Mouse (Mus musculus): Measurements from ENCODE around the gene Gm20388. TPM values are rescaled to one million over a fixed set of nuclear protein-coding genes. Genes with fewer than 3 reads are reported as not detected.

Gene Gm20388
- polyA plus RNA-seq, 1 experiment from 2014 or later = 5.3 TPM

- Histone ChIP-seq H3K36me3 (ENCODE audit: control insufficient read depth, insufficient read depth, low read length) (no peaks in the 10 kb centered on the region), H3K9ac (ENCODE audit: low read depth, low read length) (no peak overlapping the region), H3K4me3 (ENCODE audit: low read depth, low read length) (no peak overlapping the region), H3K9me3 (ENCODE audit: control insufficient read depth, low read length) (no peaks in the 10 kb centered on the region), H3K27me3 (replicated peaks; ENCODE audit: control insufficient read depth, insufficient read depth, low read length) (peaks cover 5% of the 10 kb centered on the region), H3K27ac (ENCODE audit: low read depth, low read length) (no peak overlapping the region), H3K4me1 (replicated peaks; ENCODE audit: control insufficient read depth, insufficient read depth, low read length) (peaks cover 4% of the 10 kb centered on the region; the same call in 1 of the 2 replicates), H3K4me2 (no peak overlapping the region)
- no peak for DNase-seq (ENCODE audit: low spot score)
- 40% methylated on average over 9 of the region's 9 CpGs for WGBS
- ATAC-seq (replicated peaks; ENCODE audit: low FRiP score) = no peak
Observed at GRCm38 (mm10) chr8:121400581-121400980, 1489.9 kb downstream of the Gm20388 start.

- H3K27ac ChIP-seq (ENCODE audit: low read depth, low read length) = no peak overlapping the region
- no peaks in the 10 kb centered on the region for H3K27me3 ChIP-seq (replicated peaks; ENCODE audit: control insufficient read depth, insufficient read depth, low read length)
- no peak for ATAC-seq (replicated peaks; ENCODE audit: low FRiP score)
- no peak overlapping the region for H3K9ac ChIP-seq (ENCODE audit: low read depth, low read length)
- WGBS = 81% methylated on average over 6 of the region's 6 CpGs
- H3K4me1 ChIP-seq (replicated peaks; ENCODE audit: control insufficient read depth, insufficient read depth, low read length) = no peaks in the 10 kb centered on the region
- H3K9me3 ChIP-seq (ENCODE audit: control insufficient read depth, low read length) = no peaks in the 10 kb centered on the region
- H3K4me2 ChIP-seq = no peak overlapping the region
- H3K4me3 ChIP-seq (ENCODE audit: low read depth, low read length) = no peak overlapping the region
- no peaks in the 10 kb centered on the region for H3K36me3 ChIP-seq (ENCODE audit: control insufficient read depth, insufficient read depth, low read length)
- no peak for DNase-seq (ENCODE audit: low spot score)
Observed at GRCm38 (mm10) chr8:121403821-121404220, 1493.2 kb downstream of the Gm20388 start.

GRCm38 (mm10) chr8:121418081-121418480, 1507.4 kb downstream of the Gm20388 start:
- 38% methylated on average over 6 of the region's 6 CpGs for WGBS
- Histone ChIP-seq H3K4me2 (peak overlapping the region; percentile 25), H3K4me1 (replicated peaks; ENCODE audit: control insufficient read depth, insufficient read depth, low read length) (no peaks in the 10 kb centered on the region; the same call in 1 of the 2 replicates), H3K27me3 (replicated peaks; ENCODE audit: control insufficient read depth, insufficient read depth, low read length) (no peaks in the 10 kb centered on the region), H3K27ac (ENCODE audit: low read depth, low read length) (no peak overlapping the region), H3K4me3 (ENCODE audit: low read depth, low read length) (no peak overlapping the region), H3K36me3 (ENCODE audit: control insufficient read depth, insufficient read depth, low read length) (no peaks in the 10 kb centered on the region), H3K9ac (ENCODE audit: low read depth, low read length) (no peak overlapping the region), H3K9me3 (ENCODE audit: control insufficient read depth, low read length) (no peaks in the 10 kb centered on the region)
- DNase-seq (ENCODE audit: low spot score) (no peak), ATAC-seq (replicated peaks; ENCODE audit: low FRiP score) (no peak)

DNA sequence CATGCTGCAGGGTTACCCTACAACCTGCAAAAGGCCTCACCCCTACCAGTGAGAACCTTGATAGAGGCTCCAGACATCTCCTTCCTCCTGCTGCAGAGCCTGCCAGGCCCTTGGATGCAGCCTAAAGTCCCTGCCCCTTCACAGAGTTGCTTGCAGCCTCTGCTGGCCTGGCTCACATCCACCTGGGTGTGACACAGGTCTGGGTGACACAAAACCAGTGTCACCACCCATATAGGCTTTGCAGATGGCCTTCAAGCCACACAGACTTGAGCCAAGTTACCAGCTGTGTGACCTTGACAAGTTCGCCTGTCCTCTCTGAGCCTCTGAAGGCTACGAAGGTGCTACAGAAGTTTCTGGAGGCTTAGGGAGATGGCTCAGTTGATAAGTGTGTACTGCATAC, 1508.9 kb downstream of the Gm20388 start:
- Histone ChIP-seq H3K27ac (ENCODE audit: low read depth, low read length) (no peak overlapping the region), H3K9ac (ENCODE audit: low read depth, low read length) (no peak overlapping the region), H3K9me3 (ENCODE audit: control insufficient read depth, low read length) (no peaks in the 10 kb centered on the region), H3K4me3 (ENCODE audit: low read depth, low read length) (no peak overlapping the region), H3K36me3 (ENCODE audit: control insufficient read depth, insufficient read depth, low read length) (no peaks in the 10 kb centered on the region), H3K27me3 (replicated peaks; ENCODE audit: control insufficient read depth, insufficient read depth, low read length) (no peaks in the 10 kb centered on the region), H3K4me1 (replicated peaks; ENCODE audit: control insufficient read depth, insufficient read depth, low read length) (no peaks in the 10 kb centered on the region; the same call in 1 of the 2 replicates), H3K4me2 (no peak overlapping the region)
- 63% methylated on average over 2 of the region's 2 CpGs for WGBS
- DNase-seq (ENCODE audit: low spot score) (no peak), ATAC-seq (replicated peaks; ENCODE audit: low FRiP score) (no peak)

DNA sequence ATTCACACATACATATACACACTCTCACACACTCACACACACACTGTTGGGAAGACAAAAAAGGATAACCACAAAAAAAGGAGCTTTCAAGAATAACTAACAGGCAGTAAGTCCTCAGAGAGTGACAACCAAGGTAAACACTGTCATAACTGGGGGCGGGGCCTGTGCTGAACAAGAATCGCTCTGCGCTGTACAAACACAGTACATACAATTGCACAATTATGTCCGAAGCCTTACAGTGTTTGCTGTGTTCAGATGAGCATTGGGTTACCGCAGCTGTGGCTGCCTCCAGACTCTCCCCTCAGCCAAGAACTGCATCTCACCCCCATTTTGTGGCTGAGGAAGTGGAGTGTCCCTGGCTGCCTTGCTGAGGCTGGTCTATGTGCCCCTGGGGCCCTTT, 1510.4 kb downstream of the Gm20388 start:
- Histone ChIP-seq H3K27ac (ENCODE audit: low read depth, low read length) (no peak overlapping the region), H3K36me3 (ENCODE audit: control insufficient read depth, insufficient read depth, low read length) (no peaks in the 10 kb centered on the region), H3K9ac (ENCODE audit: low read depth, low read length) (no peak overlapping the region), H3K4me3 (ENCODE audit: low read depth, low read length) (no peak overlapping the region), H3K27me3 (replicated peaks; ENCODE audit: control insufficient read depth, insufficient read depth, low read length) (no peaks in the 10 kb centered on the region), H3K9me3 (ENCODE audit: control insufficient read depth, low read length) (no peaks in the 10 kb centered on the region), H3K4me1 (replicated peaks; ENCODE audit: control insufficient read depth, insufficient read depth, low read length) (no peaks in the 10 kb centered on the region; the same call in 1 of the 2 replicates), H3K4me2 (no peak overlapping the region)
- ATAC-seq (replicated peaks; ENCODE audit: low FRiP score) = no peak
- no peak for DNase-seq (ENCODE audit: low spot score)
- 85% methylated on average over 5 of the region's 5 CpGs for WGBS

GRCm38 (mm10) chr8:121424080-121424479, 1513.4 kb downstream of the Gm20388 start:
- WGBS = 96% methylated on average over 10 of the region's 10 CpGs
- no peak overlapping the region for H3K9ac ChIP-seq (ENCODE audit: low read depth, low read length)
- H3K27ac ChIP-seq (ENCODE audit: low read depth, low read length) = no peak overlapping the region
- H3K4me1 ChIP-seq (replicated peaks; ENCODE audit: control insufficient read depth, insufficient read depth, low read length) = no peaks in the 10 kb centered on the region
- DNase-seq (ENCODE audit: low spot score) (no peak), ATAC-seq (replicated peaks; ENCODE audit: low FRiP score) (no peak)
- H3K9me3 ChIP-seq (ENCODE audit: control insufficient read depth, low read length) = no peaks in the 10 kb centered on the region
- H3K27me3 ChIP-seq (replicated peaks; ENCODE audit: control insufficient read depth, insufficient read depth, low read length) = no peaks in the 10 kb centered on the region
- H3K4me3 ChIP-seq (ENCODE audit: low read depth, low read length) = no peak overlapping the region
- H3K4me2 ChIP-seq = no peak overlapping the region
- no peaks in the 10 kb centered on the region for H3K36me3 ChIP-seq (ENCODE audit: control insufficient read depth, insufficient read depth, low read length)

- ATAC-seq (replicated peaks; ENCODE audit: low FRiP score) = no peak
- DNase-seq (ENCODE audit: low spot score) = no peak
- no peaks in the 10 kb centered on the region for H3K36me3 ChIP-seq (ENCODE audit: control insufficient read depth, insufficient read depth, low read length)
- WGBS = 74% methylated on average over 14 of the region's 14 CpGs
- H3K4me3 ChIP-seq (ENCODE audit: low read depth, low read length) = no peak overlapping the region
- H3K4me1 ChIP-seq (replicated peaks; ENCODE audit: control insufficient read depth, insufficient read depth, low read length) = no peaks in the 10 kb centered on the region
- no peaks in the 10 kb centered on the region for H3K9me3 ChIP-seq (ENCODE audit: control insufficient read depth, low read length)
- no peak overlapping the region for H3K9ac ChIP-seq (ENCODE audit: low read depth, low read length)
- no peaks in the 10 kb centered on the region for H3K27me3 ChIP-seq (replicated peaks; ENCODE audit: control insufficient read depth, insufficient read depth, low read length)
- H3K4me2 ChIP-seq = no peak overlapping the region
- H3K27ac ChIP-seq (ENCODE audit: low read depth, low read length) = no peak overlapping the region
Observed at GRCm38 (mm10) chr8:121424600-121424999, 1514.0 kb downstream of the Gm20388 start.

DNA sequence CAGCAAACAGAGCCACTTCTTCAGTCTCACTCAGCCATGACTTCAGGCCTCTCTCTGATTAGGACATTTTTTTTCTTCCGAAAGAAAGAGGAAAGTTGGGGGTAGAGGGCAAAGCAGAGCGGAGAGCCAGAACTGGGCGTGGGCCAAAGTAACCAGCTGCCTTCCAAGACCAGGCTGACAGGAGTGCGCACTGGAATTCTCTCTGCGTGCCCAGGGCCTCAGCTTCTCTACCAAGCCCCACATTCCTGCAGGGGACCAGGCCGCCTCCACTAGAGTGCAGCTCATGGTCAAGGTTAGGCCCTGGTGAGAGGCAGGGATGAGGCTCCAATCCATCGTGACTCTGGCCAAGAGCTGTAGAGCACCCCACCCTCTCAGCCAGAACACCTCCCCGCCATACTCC, 1520.9 kb downstream of the Gm20388 start:
- Histone ChIP-seq H3K4me3 (ENCODE audit: low read depth, low read length) (no peak overlapping the region), H3K9me3 (ENCODE audit: control insufficient read depth, low read length) (no peaks in the 10 kb centered on the region), H3K4me2 (no peak overlapping the region), H3K27ac (ENCODE audit: low read depth, low read length) (no peak overlapping the region), H3K27me3 (replicated peaks; ENCODE audit: control insufficient read depth, insufficient read depth, low read length) (peaks cover 5% of the 10 kb centered on the region; the same call in 1 of the 2 replicates), H3K4me1 (replicated peaks; ENCODE audit: control insufficient read depth, insufficient read depth, low read length) (no peaks in the 10 kb centered on the region), H3K9ac (ENCODE audit: low read depth, low read length) (no peak overlapping the region), H3K36me3 (ENCODE audit: control insufficient read depth, insufficient read depth, low read length) (no peaks in the 10 kb centered on the region)
- WGBS = 75% methylated on average over 8 of the region's 8 CpGs
- DNase-seq (ENCODE audit: low spot score) = no peak
- no peak for ATAC-seq (replicated peaks; ENCODE audit: low FRiP score)

DNA sequence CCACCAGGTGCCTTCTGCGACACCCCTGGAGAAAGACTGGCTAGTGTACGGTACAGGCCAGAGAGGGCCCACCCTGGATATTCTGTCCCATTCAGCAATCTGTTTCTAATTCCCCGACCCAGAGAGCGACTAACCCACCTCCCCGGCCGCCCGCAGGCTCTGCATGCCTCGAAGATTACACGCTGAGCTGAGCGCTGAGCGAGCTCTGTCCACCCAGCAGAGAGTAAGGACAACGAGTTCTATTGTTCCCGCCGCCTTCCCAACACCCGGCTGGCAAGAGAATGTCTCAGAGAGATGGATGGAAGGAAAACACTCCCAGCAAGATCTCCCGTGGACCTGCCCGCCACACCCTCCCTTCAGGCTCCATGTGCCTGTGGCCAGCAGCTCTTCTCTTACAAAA, 1522.8 kb downstream of the Gm20388 start:
- WGBS = 45% methylated on average over 17 of the region's 17 CpGs
- no peaks in the 10 kb centered on the region for H3K9me3 ChIP-seq (ENCODE audit: control insufficient read depth, low read length)
- H3K4me3 ChIP-seq (ENCODE audit: low read depth, low read length) = no peak overlapping the region
- no peaks in the 10 kb centered on the region for H3K36me3 ChIP-seq (ENCODE audit: control insufficient read depth, insufficient read depth, low read length)
- H3K4me1 ChIP-seq (replicated peaks; ENCODE audit: control insufficient read depth, insufficient read depth, low read length) = no peaks in the 10 kb centered on the region
- H3K9ac ChIP-seq (ENCODE audit: low read depth, low read length) = no peak overlapping the region
- DNase-seq (ENCODE audit: low spot score) (no peak), ATAC-seq (replicated peaks; ENCODE audit: low FRiP score) (no peak)
- H3K27ac ChIP-seq (ENCODE audit: low read depth, low read length) = no peak overlapping the region
- no peak overlapping the region for H3K4me2 ChIP-seq
- H3K27me3 ChIP-seq (replicated peaks; ENCODE audit: control insufficient read depth, insufficient read depth, low read length) = peaks cover 5% of the 10 kb centered on the region; the same call in 1 of the 2 replicates
